Mouse (Mus musculus): ENCODE data around the gene Ipo13. TPM values are rescaled to one million over a fixed set of nuclear protein-coding genes. Genes with fewer than 3 reads are reported as not detected.
A peak's percentile ranks its signal among the peaks of the same experiment; 100 is the strongest.

Gene Ipo13
- total RNA-seq, 1 experiment from 2014 or later = 15.9 TPM

GRCm38 (mm10) chr4:117916386-117916785 is 1.6 kb upstream of the Ipo13 start:
- ATAC-seq (ENCODE audit: extremely low read depth, insufficient number of reproducible peaks, low FRiP score, poor library complexity, severe bottlenecking) = no peak

DNA sequence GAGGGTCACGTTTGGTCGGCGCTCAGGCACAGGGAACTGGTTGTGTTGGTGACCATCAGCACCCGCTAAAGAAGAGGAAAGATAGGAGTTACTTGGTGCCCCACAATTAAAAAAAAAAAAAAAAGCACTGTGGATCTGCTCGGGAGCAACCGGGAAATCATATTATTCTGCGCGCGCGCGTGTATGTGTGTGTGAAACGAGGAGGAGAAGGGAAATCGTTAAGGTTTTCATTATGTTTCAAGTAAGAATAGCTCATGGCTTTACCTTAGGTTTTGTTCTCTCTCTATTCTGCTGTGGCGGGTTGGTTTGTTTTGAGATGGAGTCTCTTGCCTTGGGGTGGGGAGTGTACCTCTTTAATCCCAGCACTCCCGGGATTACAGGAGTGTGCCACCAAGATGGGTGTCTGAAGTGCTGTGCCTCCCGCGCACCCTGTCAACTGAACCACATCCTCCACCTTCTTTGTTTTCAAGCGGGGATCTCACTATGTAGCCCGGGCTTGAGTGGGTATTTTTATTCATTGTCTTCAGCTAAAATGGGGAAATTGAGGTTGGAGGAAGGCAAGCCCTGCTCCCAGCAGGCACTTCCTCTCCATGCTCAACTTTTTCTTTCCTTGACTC is 798 bp upstream of the Ipo13 start:
- no peak for ATAC-seq (ENCODE audit: extremely low read depth, insufficient number of reproducible peaks, low FRiP score, poor library complexity, severe bottlenecking)

DNA sequence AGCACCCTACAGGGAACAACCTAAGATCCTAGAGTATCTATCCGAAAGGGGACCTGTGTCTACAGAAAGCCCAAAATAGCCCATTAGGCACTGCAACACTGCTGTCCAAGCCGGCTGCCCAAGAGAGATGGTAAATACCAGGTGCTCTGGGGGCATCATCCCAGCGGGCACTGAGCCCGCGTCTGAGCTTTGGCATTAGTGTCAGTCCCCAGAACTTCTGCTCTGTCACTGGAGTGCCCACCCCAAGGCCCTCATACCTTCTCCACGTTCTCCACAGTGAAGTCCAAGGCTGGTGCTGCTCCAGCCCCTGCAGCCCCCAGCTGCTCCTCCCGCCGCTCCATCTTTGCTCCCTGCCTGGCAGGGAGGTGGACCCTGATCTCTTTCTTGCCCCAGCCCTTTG is 768 bp downstream of the Ipo13 start:
- ATAC-seq (ENCODE audit: extremely low read depth, insufficient number of reproducible peaks, low FRiP score, poor library complexity, severe bottlenecking) = no peak

DNA sequence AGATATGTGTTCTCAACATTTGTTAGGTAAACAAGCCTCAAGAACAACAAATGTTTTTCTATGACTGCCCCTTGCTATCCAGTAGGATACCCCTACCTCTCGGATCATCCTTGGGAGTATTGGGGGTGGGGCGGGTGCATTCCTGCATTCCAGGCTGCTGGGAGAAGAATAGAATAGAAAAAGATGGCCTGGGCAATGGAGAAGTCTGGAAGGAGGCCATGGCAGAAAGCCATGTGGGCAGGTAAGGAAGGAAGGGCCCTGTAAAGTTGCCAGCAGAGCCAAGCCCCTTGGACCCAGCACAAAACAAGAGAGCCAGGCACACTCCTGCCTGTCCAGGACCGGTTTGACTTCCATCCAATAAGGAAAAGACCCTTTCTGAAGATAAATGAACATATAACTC is 1.4 kb downstream of the Ipo13 start:
- no peak for ATAC-seq (ENCODE audit: extremely low read depth, insufficient number of reproducible peaks, low FRiP score, poor library complexity, severe bottlenecking)

DNA sequence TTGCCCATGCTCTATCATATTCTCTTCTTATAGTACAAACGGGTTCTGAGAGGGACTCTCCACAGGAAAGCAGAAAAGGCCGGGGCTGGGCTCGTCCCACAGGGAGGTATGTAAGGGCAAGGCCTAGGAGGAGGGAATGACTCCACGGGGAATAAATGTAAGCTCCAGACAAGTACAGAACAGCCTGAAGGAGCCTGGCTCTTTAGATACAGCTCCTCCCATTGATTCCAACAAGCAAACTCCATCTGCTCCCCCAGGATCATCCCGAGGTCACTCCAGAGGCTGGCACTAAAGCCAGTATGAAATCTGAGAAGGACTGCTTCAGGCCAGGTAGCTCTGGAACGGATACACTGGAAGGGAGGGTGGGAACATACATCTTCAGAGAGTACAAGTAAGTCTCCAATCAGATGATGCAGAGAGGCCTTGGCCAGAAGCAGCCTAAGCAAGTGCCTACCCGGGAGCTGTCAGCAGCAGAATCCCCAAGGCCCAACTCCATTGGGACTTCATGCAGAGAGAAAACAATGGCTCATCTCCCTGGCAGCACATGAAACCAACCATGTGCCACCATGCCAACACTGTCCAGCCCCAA is 2.0 kb downstream of the Ipo13 start:
- ATAC-seq (ENCODE audit: extremely low read depth, insufficient number of reproducible peaks, low FRiP score, poor library complexity, severe bottlenecking) = no peak

DNA sequence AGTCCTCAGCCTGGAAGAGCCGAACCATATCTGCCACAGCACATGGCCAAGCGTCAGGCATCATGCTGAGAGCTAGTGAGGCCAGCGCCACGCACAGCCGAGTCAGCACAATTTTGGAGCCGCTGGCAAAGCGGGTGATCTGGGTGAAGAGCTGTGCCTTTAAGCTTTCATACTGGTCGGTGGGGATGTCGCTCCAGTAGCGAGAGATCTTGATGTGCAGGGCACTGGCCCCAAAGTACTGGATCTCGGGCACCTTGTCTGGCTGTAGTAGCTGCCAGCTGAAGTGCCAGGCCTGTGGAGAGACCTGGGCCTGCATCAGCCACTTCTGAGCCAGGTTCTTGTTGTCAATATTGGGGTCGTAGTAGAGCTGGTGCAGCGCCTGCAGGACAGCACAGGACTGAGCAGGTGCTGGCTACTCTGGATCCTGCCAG is 2.7 kb downstream of the Ipo13 start:
- ATAC-seq (ENCODE audit: extremely low read depth, insufficient number of reproducible peaks, low FRiP score, poor library complexity, severe bottlenecking) = no peak

- ATAC-seq (ENCODE audit: extremely low read depth, insufficient number of reproducible peaks, low FRiP score, poor library complexity, severe bottlenecking) = no peak
Observed at GRCm38 (mm10) chr4:117908834-117909453, 5.9 kb downstream of the Ipo13 start.

GRCm38 (mm10) chr4:117906196-117906595 is 8.6 kb downstream of the Ipo13 start:
- no peak for ATAC-seq (ENCODE audit: extremely low read depth, insufficient number of reproducible peaks, low FRiP score, poor library complexity, severe bottlenecking)

DNA sequence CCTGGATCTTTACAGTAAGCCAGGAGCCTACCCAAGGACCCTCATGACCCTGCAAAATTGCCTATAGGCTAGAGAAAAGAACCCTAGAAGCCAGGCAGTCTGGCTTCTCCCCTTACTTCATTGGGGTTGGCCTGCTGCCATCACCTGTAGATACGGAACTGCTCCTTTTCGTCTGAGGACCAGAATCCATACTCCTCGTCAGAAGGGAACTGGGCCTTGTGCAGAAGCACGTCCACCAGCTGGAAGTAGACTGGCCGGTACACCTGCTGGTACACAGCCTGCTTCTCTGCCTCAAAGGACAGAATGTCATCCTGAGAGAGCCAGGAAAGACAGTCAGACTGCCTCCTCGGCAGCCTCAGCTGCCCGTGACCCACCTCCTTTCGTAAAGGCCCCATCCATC is 10.0 kb downstream of the Ipo13 start:
- ATAC-seq (ENCODE audit: extremely low read depth, insufficient number of reproducible peaks, low FRiP score, poor library complexity, severe bottlenecking) = no peak

- no peak for ATAC-seq (ENCODE audit: extremely low read depth, insufficient number of reproducible peaks, low FRiP score, poor library complexity, severe bottlenecking)
Observed at GRCm38 (mm10) chr4:117904094-117904493, 10.7 kb downstream of the Ipo13 start.

- no peak for ATAC-seq (ENCODE audit: extremely low read depth, insufficient number of reproducible peaks, low FRiP score, poor library complexity, severe bottlenecking)
Observed at GRCm38 (mm10) chr4:117898111-117898510, 16.7 kb downstream of the Ipo13 start.

DNA sequence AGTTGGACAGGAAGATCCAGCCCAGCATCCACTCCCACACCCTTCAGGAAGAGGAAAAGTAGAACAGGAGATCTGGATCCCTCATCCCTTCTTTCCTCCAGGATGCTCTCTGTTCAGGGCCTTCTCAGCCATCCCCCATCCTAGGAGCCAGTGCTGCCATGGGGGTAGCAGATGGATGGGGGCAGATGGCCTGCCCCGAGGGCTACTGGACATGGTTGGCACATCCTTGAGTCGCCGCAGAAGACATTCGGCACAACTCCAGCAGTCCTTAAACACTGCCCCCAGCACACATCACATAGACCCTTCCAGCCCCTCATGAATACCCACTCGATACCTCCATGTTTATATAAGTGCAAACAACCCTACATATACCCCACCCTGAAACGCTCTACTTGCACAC is 18.8 kb downstream of the Ipo13 start:
- no peak for ATAC-seq (ENCODE audit: extremely low read depth, insufficient number of reproducible peaks, low FRiP score, poor library complexity, severe bottlenecking)

- ATAC-seq (ENCODE audit: extremely low read depth, insufficient number of reproducible peaks, low FRiP score, poor library complexity, severe bottlenecking) = no peak
Observed at GRCm38 (mm10) chr4:117895339-117895738, 19.5 kb downstream of the Ipo13 start.

GRCm38 (mm10) chr4:117894601-117895000 is 20.2 kb downstream of the Ipo13 start:
- no peak for ATAC-seq (ENCODE audit: extremely low read depth, insufficient number of reproducible peaks, low FRiP score, poor library complexity, severe bottlenecking)

DNA sequence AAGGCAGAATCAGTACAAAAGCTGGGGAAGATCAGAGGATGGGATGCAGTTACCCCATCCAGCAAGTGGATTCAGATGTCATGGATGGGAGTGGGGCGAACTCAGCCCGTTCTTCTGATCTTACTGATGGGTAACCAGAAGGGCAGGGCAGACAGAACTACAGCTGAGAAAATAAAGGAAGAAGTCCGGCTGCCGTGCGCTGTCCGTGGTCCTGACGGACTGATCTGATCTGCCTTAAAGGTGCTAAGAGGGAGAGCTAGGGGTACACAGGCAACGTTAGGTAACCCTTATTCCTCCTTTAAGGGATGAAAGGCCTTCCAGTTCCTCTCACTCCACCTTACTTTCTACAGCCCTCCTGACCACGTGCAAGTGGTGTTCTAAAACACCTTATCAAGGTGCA is 21.4 kb downstream of the Ipo13 start:
- ATAC-seq (ENCODE audit: extremely low read depth, insufficient number of reproducible peaks, low FRiP score, poor library complexity, severe bottlenecking) = no peak

DNA sequence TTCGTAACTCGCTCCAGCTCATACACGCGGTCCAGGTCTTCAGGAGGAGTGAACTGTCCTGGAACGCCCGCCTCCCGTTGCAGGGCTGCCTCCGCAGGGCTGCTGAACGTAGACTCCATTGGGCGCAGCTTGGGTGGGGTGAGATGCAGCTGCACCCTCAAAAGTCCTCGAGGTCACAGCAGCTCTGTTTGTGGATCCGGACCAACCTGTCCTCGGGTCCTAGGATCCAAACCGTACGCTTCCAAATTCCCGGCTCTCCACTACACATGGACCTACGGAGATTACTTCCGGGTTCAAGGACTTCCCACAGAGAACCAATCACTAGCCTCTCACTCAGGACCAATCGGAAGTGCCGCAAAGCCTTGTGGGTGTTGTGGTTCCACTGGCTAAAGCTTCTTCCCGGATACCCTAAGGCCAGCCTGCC is 23.0 kb downstream of the Ipo13 start, which contains the start of gene Dph2:
Gene Dph2 (minus strand): TSS at position 295 of the 424 bp plus-strand sequence.
- peak; percentile 87 for ATAC-seq (ENCODE audit: extremely low read depth, insufficient number of reproducible peaks, low FRiP score, poor library complexity, severe bottlenecking)

GRCm38 (mm10) chr4:117890750-117891149 is 24.0 kb downstream of the Ipo13 start:
- no peak for ATAC-seq (ENCODE audit: extremely low read depth, insufficient number of reproducible peaks, low FRiP score, poor library complexity, severe bottlenecking)

DNA sequence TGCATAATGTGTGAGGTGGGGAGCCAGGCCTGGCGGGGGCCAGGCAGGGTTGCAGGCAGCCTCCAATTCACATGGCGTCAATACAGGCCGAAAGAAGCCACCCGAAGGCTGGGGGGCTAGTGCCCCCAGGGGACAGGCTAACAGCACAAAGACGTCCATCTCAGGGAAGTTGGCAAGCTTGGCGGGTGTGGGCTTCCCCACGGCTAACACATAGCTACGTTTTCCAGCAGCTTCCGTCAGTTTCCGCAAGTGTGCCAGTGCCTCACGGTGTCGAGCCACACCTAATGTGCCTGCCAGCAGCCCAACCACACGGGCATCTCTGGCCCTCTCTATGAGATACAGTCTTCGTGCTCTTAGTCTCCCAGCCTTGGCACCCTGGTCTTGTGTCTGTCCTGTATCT is 24.8 kb downstream of the Ipo13 start:
- ATAC-seq (ENCODE audit: extremely low read depth, insufficient number of reproducible peaks, low FRiP score, poor library complexity, severe bottlenecking) = no peak

DNA sequence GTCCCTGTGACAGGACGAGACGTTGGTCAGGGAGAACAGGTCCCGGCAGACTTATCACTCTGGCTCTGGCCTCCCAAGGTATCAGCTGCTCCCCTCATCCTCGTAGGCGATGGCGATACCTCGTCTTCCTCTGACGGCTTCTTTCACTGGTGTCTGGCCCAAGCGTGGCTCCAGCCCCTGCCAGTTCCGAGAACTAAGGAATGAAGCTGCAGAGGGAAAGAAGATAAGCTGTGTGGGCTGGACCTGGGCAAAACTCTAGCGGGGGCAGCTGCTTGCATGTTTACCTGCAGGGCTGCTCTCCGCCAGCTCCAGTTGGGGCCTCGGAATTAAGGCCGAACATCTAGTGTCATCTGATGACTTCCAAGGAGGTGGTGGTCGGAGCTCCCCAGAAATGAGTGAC is 25.3 kb downstream of the Ipo13 start:
- ATAC-seq (ENCODE audit: extremely low read depth, insufficient number of reproducible peaks, low FRiP score, poor library complexity, severe bottlenecking) = no peak

GRCm38 (mm10) chr4:117887920-117888319 is 26.9 kb downstream of the Ipo13 start:
- no peak for ATAC-seq (ENCODE audit: extremely low read depth, insufficient number of reproducible peaks, low FRiP score, poor library complexity, severe bottlenecking)

Measured in neutrophil, adult 5-6 weeks (primary cell).